Mouse (Mus musculus) regulatory T cell (primary cell): ENCODE measurements around the gene Sik2.

ENCODE experiments used
- in situ Hi-C: fragments of 300-600 bp; cut with MboI, MseI; formaldehyde crosslinking; loops from one replicate; pipeline ENCODE4 v1.15.1; 2025; ENCODE audit warnings: high pct_unique_total_duplicates

The Sik2 gene

DNA sequence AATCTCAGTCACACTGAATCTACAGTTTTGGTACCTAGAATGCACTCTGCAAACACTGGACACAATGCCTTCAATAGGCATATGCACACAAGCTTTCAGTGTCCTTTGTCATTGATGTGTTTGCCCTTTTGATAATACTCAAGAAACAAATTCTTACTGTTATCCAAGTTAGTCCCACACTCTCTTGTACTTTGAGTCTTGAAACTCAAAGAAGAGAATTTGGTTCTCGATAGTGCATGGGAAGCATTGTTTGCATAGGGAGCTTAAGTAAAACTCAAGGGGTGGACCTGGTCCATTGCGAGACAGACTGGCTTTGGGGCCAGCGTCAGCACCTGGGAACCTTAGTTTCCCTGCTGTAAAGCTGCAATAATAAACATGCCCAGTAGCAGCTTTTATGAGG, 90.7 kb downstream of the Sik2 start:
- in situ Hi-C loops = no loop called here

DNA sequence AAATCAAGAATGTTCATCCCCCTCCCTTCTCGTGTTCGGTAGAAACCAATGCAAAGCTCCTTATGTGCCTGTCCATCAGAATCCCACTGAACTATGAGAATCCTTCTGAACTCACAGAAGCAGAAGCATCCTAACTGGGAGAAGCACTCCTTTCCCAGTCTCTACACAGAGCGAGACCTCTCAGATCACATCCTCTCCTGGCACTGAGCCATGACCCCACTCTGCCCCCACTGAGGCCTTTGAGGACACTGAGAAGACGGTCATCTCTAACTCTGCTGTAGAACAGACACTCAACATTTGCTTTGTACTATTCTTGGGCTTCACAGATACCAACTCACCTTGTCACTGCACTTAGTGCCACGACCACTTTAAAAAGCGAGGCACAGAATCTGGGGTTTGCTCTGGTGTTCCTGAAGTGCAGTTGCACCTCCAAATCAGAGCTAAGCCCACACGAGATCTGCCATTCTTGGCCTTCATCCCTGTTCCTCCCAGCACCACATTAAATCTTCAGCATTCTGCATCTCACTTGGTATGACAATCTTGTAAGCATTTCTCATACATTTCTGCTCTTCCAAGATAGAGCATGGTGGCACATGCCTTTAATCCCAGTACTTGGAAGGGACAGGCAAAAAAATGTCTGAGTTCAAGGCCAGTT, 96.9 kb downstream of the Sik2 start:
- in situ Hi-C loops = no loop called here

DNA sequence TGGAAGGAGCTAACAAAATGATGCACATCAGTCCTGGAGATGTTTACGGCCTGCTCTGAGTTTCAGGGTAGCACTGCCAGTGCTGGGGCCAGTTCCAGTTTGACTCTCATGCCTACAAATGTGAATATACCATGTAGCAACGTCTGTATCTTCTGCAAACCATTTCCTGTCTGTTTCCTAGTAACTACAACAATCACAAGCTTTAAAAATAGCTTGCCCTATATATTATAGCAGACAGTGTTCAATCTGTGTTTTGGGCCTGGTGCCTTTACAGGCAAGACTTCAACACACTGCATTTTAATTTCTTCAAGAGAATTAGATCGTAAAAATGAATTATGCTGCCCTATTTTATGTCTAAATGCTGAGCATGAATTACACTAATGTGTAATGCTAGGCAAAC, 103.6 kb downstream of the Sik2 start:
- in situ Hi-C loops = no loop called here

DNA sequence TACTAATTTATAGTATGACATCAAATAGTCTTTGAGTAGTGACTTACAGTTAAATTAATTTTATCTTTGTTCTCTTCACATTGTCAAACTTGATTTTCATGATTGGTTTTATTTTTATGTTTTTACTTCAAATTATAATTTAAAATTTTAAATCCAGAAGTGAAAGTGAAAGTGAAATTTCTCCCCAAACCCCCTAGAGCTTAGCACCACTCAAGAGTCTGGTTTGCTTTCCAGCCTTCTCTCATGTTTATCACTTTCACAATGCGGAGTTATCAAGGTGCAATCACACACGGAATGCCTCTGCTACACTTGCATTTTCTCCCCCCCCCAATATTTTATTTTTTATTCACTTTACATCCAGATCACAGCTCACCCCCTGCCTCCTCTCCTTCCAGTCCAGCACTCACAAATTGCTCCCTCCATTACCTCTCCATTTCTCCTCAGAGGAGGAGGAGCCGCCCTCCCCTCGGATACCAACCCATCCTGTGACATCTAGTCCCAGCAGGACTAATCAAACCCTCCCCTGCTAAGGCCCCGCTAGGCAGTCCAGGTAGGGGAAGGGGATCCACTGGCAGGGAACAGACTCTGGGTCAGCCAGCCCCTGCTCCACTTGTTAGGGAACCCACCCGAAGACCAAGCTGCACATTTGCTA, 104.6 kb downstream of the Sik2 start:
- in situ Hi-C loops = no loop called here

DNA sequence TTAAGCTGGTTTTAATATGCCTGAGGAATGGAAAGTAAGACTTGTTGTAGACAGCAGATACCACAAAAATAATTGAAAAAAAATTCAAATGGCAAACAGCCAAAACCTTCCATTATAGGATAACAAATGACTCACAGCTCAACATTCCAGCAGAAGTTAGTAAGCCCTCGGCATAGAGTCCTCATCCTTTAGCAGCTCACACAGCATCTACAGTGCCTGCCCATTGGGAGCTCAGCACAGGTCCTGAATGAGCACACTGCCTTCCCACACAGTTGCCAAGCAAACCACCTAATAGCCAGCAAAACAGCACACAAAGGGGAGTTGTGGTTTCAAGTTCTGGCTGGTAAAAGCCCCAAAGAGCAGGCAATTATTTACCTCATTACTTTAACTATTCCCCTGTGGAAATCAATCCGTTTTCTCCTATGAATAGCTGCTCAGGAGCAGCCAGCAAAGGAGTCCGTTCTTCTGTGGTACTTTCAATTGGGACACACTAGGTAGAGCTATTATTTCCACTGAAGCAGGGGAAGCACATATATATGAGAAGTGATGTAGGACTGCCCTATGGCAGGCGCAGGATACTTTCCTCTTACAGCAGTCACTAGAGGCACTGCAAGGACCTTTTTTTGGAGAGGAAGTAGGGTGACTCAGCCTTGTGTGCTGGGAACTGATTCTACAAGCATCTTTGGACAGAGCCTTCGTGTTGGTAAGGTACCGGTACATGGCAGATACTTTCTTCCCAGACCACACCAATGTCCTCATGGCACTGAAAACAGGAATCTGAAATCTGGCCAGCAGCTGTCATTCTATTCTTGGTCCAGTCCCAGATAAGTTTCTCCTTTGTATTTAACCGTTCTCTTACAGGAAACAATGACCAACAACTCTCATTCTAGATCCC, 108.6 kb downstream of the Sik2 start:
- in situ Hi-C loops = no loop called here

DNA sequence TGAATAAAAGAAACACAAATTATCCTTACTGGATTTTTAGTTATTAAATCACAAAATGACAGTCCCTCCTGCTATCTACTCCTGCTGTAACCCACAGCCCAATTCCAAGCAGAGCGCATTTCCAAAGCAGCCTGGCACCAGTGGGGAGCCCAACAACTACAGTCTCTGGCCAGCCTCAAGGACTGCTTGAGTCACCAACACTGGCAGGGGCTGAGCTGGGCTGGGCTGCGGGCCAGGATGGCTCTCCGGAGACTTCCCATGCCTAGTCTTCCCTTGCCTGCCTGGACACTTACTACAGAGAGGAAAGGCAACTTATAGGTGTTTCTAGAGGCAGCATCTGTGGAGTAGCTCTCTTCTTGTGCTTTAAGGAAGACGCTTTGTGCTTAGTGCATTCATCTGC, 115.2 kb downstream of the Sik2 start:
- in situ Hi-C loops = no loop called here

DNA sequence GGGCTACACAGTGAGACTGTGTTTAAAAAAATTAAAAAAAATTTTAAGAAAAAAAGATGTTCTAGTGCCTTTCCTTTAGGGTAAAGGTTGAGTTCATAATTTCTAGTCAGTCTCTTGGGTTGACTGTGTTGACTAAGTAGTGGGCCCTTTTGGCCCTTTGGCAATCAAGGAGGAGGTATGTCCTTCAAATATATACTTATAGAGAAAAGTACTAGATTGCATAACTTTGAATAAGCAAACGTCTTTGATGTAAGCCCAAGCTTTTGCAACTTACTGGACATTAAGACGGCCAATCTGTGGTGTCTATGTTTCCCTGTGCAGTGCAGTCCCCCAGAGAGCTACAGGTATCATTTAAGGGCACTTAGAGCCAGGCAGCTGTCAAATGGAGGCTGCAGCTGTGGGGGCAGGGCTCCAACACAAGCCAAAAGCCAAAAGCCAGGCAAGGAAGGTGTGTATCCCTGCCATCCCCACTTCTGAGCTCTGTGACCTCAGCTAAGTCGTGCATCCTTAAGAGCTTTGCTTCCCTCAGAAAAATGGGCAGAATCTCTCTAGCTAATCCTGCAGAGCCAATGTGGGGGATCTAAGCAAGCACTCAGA, 118.3 kb downstream of the Sik2 start:
- in situ Hi-C loops = no loop called here

DNA sequence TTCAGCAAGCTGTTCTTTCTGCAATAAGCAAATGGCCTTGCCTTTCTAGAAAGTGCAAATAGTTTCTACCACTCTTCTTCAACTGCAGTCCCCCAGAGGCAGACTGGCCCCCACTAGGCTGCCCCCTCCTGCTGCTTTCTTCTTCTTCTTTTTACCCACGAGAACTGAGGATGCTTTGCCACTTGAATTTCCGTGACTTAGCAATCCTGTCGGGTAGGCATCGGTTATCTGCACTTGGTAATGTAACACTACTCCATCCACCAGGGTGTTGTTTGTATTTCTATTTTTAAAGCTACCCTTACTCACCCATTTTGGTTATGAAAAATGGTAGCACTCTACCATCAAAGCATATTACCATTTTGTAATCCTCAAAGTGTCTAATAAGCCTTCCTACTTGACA, 118.9 kb downstream of the Sik2 start:
- in situ Hi-C loops = loop anchor here (5.0 kb wide), 1 partner anchor 87 kb away; no protein-coding TSS in a partner anchor

DNA sequence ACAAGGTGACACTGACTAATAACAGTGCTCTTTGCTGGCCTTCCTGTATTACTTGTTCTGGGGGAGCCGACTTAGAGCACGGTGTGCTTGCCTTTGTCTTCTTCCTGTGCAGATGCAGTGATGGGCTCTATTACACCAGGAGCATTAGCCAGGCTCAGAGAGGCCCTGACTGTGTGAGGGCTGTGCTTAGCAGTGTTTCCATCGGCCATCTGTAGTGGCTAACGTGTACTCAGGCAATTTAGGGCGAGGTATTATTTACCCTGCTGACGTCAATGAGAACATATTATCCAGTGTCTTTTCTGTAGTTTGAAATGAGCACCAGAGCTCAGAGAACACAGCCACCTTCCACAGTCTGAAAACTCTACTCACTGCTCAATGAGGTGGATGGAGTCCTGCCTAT, 119.7 kb downstream of the Sik2 start:
- in situ Hi-C loops = loop anchor here (5.0 kb wide), 1 partner anchor 88 kb away; no protein-coding TSS in a partner anchor

DNA sequence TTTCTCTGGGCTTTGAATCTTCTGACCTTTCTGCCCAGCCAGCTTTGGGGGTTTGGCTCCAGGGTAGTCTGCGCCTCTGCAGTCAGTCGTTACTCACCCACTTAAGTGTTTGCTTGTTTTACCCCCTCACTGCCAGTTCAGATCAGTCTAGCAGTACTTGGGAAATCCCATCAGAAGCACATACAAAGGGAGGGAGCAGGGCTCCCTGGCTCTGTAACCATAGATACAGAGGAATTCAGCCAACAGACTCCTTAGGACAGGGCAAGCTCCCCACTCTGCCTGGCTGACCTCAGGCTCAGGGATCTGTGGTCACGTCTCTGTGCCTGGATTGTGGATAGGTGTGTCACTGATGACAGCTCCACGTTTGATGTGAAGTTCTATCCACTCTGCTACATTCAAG, 121.5 kb downstream of the Sik2 start:
- in situ Hi-C loops = loop anchor here (5.0 kb wide), 1 partner anchor 90 kb away; no protein-coding TSS in a partner anchor

DNA sequence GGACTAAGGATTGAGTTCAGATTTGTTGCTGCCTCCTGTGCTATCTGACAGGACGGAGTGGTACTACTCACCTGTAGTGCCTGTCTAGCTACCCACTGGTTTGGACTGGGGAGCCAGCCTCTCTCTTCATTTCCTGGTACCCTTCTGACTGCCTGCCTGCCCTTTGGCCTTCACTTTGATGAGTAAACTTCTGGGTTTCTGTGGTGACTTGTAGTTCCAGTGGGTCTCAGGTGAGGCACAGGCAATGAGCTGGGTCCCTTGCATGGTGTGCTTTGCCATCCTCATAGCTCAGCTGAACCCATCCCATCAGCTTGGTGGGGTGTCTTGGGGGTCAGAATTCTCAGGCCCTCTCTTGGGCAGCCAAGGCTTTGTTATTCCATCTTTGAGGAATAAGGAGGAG, 122.0 kb downstream of the Sik2 start:
- in situ Hi-C loops = loop anchor here (5.0 kb wide), 1 partner anchor 90 kb away; no protein-coding TSS in a partner anchor

DNA sequence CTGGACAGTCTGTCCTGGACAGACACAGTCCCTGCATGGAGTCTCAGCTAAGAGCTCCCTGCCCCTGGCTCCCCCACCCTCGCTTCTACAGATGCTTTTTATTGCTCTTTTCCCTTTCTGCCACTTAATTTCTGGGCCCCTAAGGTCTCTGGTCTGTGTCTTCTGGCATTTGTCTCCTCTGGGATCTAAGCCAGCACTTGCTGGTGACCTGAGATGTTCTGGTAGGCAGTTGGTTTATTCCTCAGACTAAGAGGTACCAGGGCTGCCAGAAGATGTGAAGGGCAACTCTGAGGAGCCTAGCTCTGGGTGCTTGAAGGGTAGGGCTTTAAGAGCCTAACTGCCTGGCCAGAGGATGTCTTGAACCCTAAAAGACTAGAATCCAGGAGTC, 123.3 kb downstream of the Sik2 start:
- in situ Hi-C loops = loop anchor here (5.0 kb wide), 1 partner anchor 92 kb away; no protein-coding TSS in a partner anchor

DNA sequence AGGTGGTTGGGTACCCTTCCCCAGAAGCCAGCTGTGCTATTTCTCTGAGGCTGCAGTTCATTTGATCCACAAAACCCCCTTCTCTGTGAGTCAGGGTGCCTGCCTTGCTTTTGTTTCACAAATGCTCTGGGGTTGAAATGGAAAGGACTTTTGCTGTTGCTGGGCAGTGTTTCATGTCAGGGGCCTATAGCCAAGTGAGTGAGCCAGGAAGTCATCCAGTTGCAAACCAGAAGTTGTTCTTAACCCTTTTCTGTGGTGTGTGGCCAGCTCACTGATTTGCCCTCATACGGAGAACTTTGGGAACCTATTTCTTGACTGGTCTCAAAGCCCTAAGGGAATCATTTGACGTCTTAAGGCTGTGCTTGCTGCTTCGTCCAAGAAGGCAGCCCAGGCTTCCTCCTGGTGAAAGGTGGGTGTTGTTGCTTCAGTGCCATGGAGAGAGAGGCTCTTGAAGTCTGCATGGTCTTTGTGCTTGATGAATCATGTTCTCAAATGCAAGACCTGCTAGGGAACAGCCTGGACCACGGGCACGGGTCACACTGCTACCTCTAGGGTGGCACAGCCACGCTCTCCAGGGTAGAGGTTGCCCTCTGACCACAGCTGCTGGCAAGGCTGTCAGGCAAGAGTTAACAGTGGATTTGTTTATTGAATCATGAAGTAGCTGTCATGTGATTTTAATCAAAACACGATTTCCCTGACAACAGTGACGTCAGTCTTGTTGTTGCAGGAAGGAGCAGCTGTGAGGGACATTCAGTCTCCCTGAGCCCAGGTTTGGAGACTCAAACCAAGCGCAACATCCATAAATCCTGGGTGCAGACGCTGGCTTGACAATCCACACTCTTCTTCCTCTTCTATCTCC, 123.9 kb downstream of the Sik2 start:
- in situ Hi-C loops = loop anchor here (5.0 kb wide), 1 partner anchor 92 kb away; no protein-coding TSS in a partner anchor

DNA sequence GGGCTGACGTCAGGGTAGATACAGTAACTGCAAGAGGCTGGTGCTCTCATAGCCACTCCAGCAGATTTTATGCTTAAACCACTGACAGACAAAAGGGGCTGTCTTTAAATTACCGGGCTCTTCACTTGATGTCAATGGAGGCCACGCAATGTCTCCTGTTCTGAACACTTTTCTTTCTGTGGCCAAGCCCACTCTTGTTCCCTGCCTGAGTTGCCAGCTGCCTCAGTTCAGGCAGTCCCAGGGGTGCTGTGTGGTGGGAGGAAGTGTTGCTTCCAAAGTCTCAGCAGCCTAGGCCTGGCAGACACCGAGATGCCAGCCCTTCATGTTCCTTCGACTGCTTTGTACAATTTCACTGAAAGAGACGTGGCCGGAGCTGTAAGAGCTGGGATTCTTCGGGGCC, 124.8 kb downstream of the Sik2 start:
- in situ Hi-C loops = no loop called here

DNA sequence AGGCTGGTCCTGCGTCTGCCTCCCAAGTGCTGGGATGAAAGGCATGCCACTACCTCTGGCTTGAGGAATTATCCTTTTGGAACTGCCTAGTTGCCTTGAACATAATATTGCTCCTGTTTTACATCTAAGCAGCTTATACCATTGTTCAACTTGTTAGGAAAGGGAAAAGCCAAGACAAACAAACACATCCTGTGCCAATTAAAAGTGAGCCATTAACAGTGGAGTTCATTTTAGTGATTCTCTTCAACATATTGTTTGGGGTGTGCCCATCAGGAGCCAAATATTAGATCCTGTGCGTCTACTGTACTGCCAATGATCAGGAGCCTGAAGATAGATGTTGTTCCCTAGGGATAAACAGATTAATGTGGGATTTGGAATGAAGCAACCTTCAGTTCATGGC, 126.7 kb downstream of the Sik2 start:
- in situ Hi-C loops = no loop called here

DNA sequence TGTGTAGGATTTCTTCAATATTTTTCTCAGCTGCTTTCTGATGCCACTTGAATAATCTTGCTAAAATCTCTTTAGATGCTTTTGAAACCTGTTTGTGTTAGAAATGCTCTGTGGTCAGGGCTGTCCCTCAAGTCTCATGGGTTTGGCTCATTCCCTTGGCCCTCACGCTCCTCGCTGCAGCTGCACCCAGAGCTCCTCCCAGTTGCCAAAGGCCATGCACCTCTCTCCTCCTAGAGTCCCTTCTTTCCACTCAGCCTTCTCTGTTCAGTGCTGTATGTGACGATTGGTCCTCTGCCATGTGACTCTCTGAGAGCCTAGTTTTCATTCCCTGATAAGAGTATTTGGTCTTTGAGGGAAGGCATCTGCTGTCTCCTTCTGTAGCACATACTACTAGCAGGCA, 131.4 kb downstream of the Sik2 start:
- in situ Hi-C loops = no loop called here

DNA sequence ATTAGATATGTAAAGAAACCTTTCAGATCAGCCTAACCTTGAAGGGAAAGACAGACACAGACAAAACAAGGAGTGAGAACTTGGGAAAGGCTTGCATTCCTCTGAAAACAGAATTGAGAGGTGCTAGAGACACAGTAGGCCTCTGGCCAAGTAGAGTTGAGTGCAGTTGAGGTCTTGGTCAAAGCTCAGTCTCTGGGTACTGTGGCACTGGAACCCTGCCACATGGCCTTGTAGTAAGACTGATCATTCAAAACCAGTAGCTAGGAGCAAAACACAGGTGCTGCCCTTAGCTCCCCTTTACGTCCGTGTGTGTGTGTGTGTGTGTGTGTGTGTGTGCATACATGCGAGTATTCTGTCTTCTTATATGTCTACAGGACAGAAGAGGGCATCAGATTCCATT, 132.6 kb downstream of the Sik2 start:
- in situ Hi-C loops = no loop called here

DNA sequence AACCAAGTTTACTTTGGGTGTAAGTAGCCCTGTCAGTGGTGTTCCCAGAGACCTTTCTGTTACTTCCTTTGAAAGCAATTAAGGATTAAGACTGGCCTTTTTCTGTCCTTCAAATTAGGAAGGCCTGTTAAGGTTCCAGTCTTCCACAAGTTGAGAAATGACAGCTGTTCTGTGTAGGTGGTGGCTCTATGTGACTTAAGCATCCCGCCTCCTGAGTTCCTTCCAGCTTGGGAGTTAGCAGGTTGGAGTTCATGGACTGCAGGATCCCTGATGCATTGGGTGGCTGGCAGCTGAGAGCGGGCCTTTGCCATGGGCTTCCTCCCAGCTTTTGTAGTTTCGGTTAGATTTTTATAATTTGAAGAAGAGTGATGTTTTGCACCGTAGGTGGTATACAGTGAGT, 133.4 kb downstream of the Sik2 start:
- in situ Hi-C loops = no loop called here

DNA sequence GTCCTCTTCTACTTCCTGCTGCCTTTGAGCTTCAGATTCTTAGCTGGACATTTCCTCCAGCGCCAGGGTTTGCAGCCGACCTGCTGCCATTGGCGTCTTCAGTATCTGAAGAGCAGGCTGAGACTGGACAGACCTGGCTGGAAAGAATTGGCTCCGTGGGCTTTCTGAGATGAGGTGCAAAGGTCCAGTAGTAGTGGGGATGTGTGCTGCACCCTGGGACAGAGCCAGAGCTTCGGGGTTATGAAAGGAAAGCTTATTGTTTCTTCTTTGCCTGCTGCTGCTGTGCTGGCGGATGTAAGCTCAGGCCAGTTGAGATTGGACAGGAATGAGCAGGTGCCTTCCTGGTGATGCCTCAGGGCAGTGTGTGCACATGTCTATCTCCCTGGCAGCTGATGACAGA, 134.8 kb downstream of the Sik2 start:
- in situ Hi-C loops = no loop called here

DNA sequence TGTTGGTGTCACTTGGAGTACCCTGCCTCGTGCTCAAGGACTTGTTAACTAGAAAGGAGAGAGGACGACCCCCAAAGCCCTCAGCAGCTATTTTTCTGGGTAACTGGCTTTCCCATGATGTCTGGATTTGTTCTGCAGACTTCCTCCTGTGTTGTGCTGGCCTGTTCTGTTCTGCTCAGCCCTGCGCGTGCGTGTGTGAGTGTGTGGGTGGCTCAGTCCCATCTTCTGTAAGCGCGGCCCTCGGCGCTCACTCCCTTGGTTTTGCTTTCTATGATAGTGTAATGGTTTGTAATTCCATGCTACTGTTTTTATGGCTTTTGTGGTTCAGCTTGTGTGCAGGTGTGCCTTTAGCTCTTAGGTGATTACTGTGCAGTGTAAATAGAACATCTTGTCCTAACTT, 135.7 kb downstream of the Sik2 start:
- in situ Hi-C loops = no loop called here

DNA sequence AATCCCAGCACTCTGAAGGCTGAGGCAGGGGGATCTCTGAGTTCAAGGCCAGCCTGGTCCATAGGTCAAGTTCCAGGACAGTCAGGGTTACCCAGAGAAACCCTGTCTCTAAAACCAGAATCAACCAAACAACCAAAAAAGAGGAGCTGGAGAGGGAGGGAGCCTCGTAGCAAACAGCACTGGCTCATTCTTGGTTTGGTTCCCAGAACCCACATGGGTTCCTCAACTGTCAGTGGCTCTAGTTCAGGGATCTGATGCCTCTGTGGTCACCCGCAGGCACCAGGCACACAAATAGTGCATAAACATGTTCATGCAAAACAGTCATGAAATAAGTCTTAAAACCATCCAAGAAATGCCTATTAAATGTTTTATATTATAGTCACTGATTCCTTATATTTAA, 140.7 kb downstream of the Sik2 start:
- in situ Hi-C loops = no loop called here
